Mouse (Mus musculus) heart, adult 2 months (tissue): Measurements from ENCODE around the gene Mtch1. TPM values are rescaled to one million over a fixed set of nuclear protein-coding genes. Genes with fewer than 3 reads are reported as not detected.
A peak's percentile ranks its signal among the peaks of the same experiment; 100 is the strongest.
"Not testable (repeated sequence)": the region's sequence is repeated elsewhere in the genome, so short reads cannot be mapped to it uniquely, and the experiment has no call there.

Source experiments
- DNase-seq, 2 experiments: peaks; one replicate each; pipeline ENCODE4 v3.0.0; 2021
- H3K27ac ChIP-seq: fragments of 200-600 bp; 2 replicates; pipeline ENCODE4 v1.8.1; 2022
- H3K27me3 ChIP-seq: fragments of 200-500 bp; 2 replicates; pipeline ENCODE4 v1.6.1; 2012; ENCODE audit warnings: mild to moderate bottlenecking, low read length, inconsistent platforms, mixed read lengths; ENCODE audit not compliant: control insufficient read depth, insufficient read depth
- H3K36me3 ChIP-seq: fragments of 200-500 bp; 2 replicates; pipeline ENCODE4 v1.6.1; 2012; ENCODE audit warnings: low read length, inconsistent platforms; ENCODE audit not compliant: control insufficient read depth, insufficient read depth
- H3K4me1 ChIP-seq: fragments of 200-500 bp; 2 replicates; pipeline ENCODE4 v1.6.1; 2011; ENCODE audit warnings: low read length; ENCODE audit not compliant: control insufficient read depth, insufficient read depth
- H3K4me3 ChIP-seq: fragments of 200-600 bp; 2 replicates; pipeline ENCODE4 v1.8.1; 2022
- H3K79me2 ChIP-seq: fragments of 200-500 bp; replicated peaks from 2 replicates; pipeline ENCODE4 v1.6.1; 2012; ENCODE audit warnings: mild to moderate bottlenecking, inconsistent platforms, low read length, moderate library complexity, mixed read lengths; ENCODE audit not compliant: control insufficient read depth, insufficient read depth
- H3K9ac ChIP-seq: fragments of 200-500 bp; 2 replicates; pipeline ENCODE4 v1.6.1; 2012; ENCODE audit warnings: low read depth, mild to moderate bottlenecking, control low read depth, inconsistent platforms, low read length, mixed read lengths
- CTCF ChIP-seq: fragments of 200-600 bp; IDR thresholded peaks from 2 replicates; pipeline ENCODE4 v1.8.1; 2022; ENCODE audit warnings: antibody characterized with exemption, mild to moderate bottlenecking, moderate library complexity
- EP300 ChIP-seq: fragments of 200-500 bp; IDR thresholded peaks from 2 replicates; pipeline ENCODE4 v1.6.1; 2011; ENCODE audit warnings: low read depth, low read length, control low read depth; ENCODE audit not compliant: insufficient read depth
- POLR2A ChIP-seq: fragments of 200-500 bp; IDR thresholded peaks from 2 replicates; pipeline ENCODE4 v1.6.1; 2011; ENCODE audit warnings: mild to moderate bottlenecking, low read depth, low read length, control low read depth; ENCODE audit not compliant: insufficient read depth
- WGBS: fragments of 180-500 bp; shearing (Covaris S2); methylation state at CpG from one replicate; pipeline ENCODE4 v1.1.7; 2018; 5-methylcytosine and 5-hydroxymethylcytosine counted together
- intact Hi-C: fragments of 180-260 bp; cut with DNase I; formaldehyde crosslinking; loops from one replicate; pipeline ENCODE4 v1.15.1; 2025
- long read RNA-seq: library from polyadenylated mRNA; stranded (forward); transcript quantifications from one replicate; pipeline ENCODE4 v2.0.0, GENCODE M21; 2021
- polyA plus RNA-seq: library from polyadenylated mRNA; depleted of rRNA; stranded (reverse); fragments of >200 nt; gene quantifications from 2 replicates; pipeline ENCODE4 v1.2.3, GENCODE M21; 2012; rRNA removed
- total RNA-seq, 2 experiments: library from RNA; stranded (reverse); gene quantifications; 2 replicates each; pipeline ENCODE4 v1.2.3; 2021

Gene Mtch1
- total RNA-seq (100 to 1,000 TPM; 186 to 203 TPM), polyA plus RNA-seq (234 and 293 TPM in 2 replicates)
- long read RNA-seq, transcript Mtch1-201 (12 exons, 1,952 nt): major isoform, 151 of 333 reads
- long read RNA-seq, transcript Mtch1-218 (1 exons, 2,292 nt): minor isoform, 8 of 333 reads
- long read RNA-seq, transcript Mtch1-207 (13 exons, 1,093 nt): minor isoform, 5 of 333 reads
- long read RNA-seq, transcript Mtch1-202 (12 exons, 1,897 nt): major isoform, 151 of 333 reads
- long read RNA-seq, partial matches to known transcripts: 10 of 333 reads
- long read RNA-seq, other reads (novel, unspliced or antisense): 8 of 333 reads

- Histone ChIP-seq H3K9ac (peak within 1 kb of the TSS; percentile 79), H3K27ac (peak within 1 kb of the TSS; percentile 95), H3K4me1 (peaks cover 10% of the 10 kb centered on the region), H3K4me3 (peak within 1 kb of the TSS; percentile 72), H3K79me2 (peaks cover 4% of the 10 kb centered on the region; the same call in 1 of the 2 replicates), H3K27me3 (no peaks in the 10 kb centered on the region), H3K36me3 (no peaks in the 10 kb centered on the region)
- 0 out of 2 replicates have a peak, but pooled peaks have one; percentile 51 for TF ChIP-seq EP300
- TF ChIP-seq CTCF: no peak
- peak; percentile 97 for TF ChIP-seq POLR2A
- peak; percentile 100 for DNase-seq
- intact Hi-C loops: no loop called here
- 2% methylated on average over 50 of the region's 53 CpGs for WGBS
Observed at GRCm38 (mm10) chr17:29347645-29348256, at the start of gene Mtch1. Gene Mtch1 (minus strand): TSS chr17:29347934.

- Histone ChIP-seq H3K9ac (no peak overlapping the region), H3K4me3 (no peak overlapping the region), H3K36me3 (no peaks in the 10 kb centered on the region), H3K79me2 (no peaks in the 10 kb centered on the region), H3K27me3 (no peaks in the 10 kb centered on the region), H3K4me1 (peaks cover 9% of the 10 kb centered on the region), H3K27ac (peak overlapping the region; percentile 70; the same call in 1 of the 2 replicates)
- TF ChIP-seq POLR2A (no peak), CTCF (no peak), EP300 (peak; percentile 99)
- 15% methylated on average over 6 of the region's 6 CpGs for WGBS
- DNase-seq: peak; percentile 88
- intact Hi-C loops: loop anchor here (1.0 kb wide), 2 partner anchors 95 to 117 kb away; no protein-coding TSS in a partner anchor
Observed at GRCm38 (mm10) chr17:29396821-29397242, 49.1 kb upstream of the Mtch1 start.

GRCm38 (mm10) chr17:29396056-29396799 lies 48.5 kb upstream of the Mtch1 start:
- DNase-seq: no peak
- TF ChIP-seq CTCF: no peak
- no peak for TF ChIP-seq POLR2A
- TF ChIP-seq EP300: no peak
- Histone ChIP-seq H3K36me3 (no peaks in the 10 kb centered on the region), H3K4me1 (peaks cover 9% of the 10 kb centered on the region), H3K4me3 (no peak overlapping the region), H3K27me3 (no peaks in the 10 kb centered on the region), H3K27ac (no peak overlapping the region), H3K79me2 (no peaks in the 10 kb centered on the region), H3K9ac (no peak overlapping the region)
- WGBS: 62% methylated on average over 6 of the region's 6 CpGs
- intact Hi-C loops: no loop called here

- intact Hi-C loops: loop anchor here (2.0 kb wide), 1 partner anchor 15 kb away; no protein-coding TSS in a partner anchor
- H3K4me1 ChIP-seq: peaks cover 9% of the 10 kb centered on the region
- no peaks in the 10 kb centered on the region for H3K79me2 ChIP-seq
- no peak overlapping the region for H3K4me3 ChIP-seq
- no peaks in the 10 kb centered on the region for H3K27me3 ChIP-seq
- H3K9ac ChIP-seq: no peak overlapping the region
- 47% methylated on average over 7 of the region's 7 CpGs for WGBS
- DNase-seq: peak; percentile 54 to 76
- H3K36me3 ChIP-seq: no peaks in the 10 kb centered on the region
- TF ChIP-seq POLR2A: no peak
- no peak for TF ChIP-seq CTCF
- TF ChIP-seq EP300: no peak
- peak overlapping the region; percentile 52 for H3K27ac ChIP-seq
Observed at GRCm38 (mm10) chr17:29395381-29395780, 47.6 kb upstream of the Mtch1 start.

- H3K36me3 ChIP-seq, H3K4me1 ChIP-seq, H3K4me3 ChIP-seq, H3K9ac ChIP-seq, H3K79me2 ChIP-seq, DNase-seq, H3K27me3 ChIP-seq: not testable (repeated sequence)
- H3K27ac ChIP-seq: peak overlapping the region; percentile 52
- WGBS: 74% methylated on average over 2 of the region's 2 CpGs
- intact Hi-C loops: loop anchor here (2.0 kb wide), 1 partner anchor 14 kb away; no protein-coding TSS in a partner anchor
Observed at GRCm38 (mm10) chr17:29394761-29395160, 47.0 kb upstream of the Mtch1 start.
